Mouse (Mus musculus) embryonic fibroblast, embryonic 13.5 days (primary cell): Measurements from ENCODE around the gene Echdc3.

ENCODE experiments used
- CTCF ChIP-seq: IDR thresholded peaks from 2 replicates; pipeline ENCODE4 v1.5.1; 2011; ENCODE audit warnings: mild to moderate bottlenecking, control low read depth, low read length, moderate library complexity, borderline replicate concordance; ENCODE audit not compliant: insufficient read depth
- POLR2A ChIP-seq: IDR thresholded peaks from 2 replicates; pipeline ENCODE4 v1.6.1; 2011; ENCODE audit warnings: low read depth, mild to moderate bottlenecking, control low read depth, low read length, moderate library complexity

DNA sequence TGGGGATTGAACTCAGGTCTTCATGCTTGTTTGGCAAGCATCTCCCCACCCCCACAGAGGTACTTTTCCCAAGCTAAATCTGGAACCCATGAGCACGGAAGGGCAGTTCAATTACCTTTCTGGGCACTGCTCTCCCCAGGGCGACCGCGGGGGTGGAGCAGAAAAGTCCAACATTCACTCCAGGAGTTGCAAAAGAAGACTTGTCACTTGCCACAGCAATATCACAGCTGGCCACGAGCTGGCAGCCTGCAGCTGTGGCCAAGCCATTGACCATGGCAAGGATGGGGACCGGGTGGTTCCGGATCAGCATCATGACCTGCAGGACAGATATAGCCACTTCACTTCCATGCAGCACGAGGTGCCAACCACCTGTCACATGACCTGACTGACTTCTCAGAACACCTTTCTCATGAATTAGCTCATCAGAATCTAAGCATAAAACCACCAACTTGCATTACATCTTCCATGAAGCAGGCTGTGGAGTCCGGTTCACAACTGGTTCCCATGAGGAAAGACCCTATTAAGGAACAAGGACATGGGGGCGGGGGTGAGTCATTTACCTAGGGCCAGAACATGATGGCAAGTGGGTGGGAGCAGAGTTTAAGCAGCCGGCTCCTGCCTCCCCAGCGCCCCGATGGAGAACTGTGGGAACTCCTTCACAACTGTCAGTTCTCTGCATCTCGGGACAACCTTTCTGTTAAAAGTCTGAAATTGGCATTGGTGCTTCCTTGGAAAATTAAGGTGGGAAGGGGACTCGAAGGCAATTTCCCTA is 17.2 kb downstream of the Echdc3 start:
- TF ChIP-seq POLR2A: no peak
- no peak for TF ChIP-seq CTCF
